Mouse (Mus musculus): ENCODE data around the gene Notch3. TPM values are rescaled to one million over a fixed set of nuclear protein-coding genes. Genes with fewer than 3 reads are reported as not detected.
A peak's percentile ranks its signal among the peaks of the same experiment; 100 is the strongest.
"Not testable (repeated sequence)": the region's sequence is repeated elsewhere in the genome, so short reads cannot be mapped to it uniquely, and the experiment has no call there.

Gene Notch3
- polyA plus RNA-seq (2014; fragmentation: Nextera tagmentation; extraction: Ambion mirVana), result 5.1 and 5.4 TPM in 2 replicates

DNA sequence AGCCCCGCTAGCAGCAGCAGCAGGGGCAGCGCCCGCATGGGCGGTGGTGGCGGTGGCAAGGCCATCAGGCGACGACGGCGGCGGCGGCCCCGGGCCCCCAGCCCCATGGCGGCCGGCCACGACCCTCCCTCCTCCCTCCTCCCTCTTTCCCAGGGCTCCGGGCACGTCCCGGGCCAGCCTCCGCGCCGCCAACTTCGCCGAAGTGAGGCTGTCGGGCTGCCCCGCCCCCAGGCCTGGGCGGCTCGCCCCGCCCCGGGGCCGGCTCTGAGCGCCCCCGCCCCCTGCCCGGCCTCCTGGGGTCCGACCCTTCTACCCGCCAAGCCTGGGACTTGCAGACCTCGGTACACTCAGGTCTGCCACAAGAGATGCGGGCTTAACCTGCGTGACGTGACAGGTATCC lies at the start of gene Notch3:
Gene Notch3 (minus strand): TSS at position 166 of the 400 bp plus-strand sequence.
- H3K27ac ChIP-seq (ENCODE audit: low read depth, low read length), result peak within 1 kb of the TSS; percentile 66
- H3K4me3 ChIP-seq (ENCODE audit: low read depth, low read length), result peak within 1 kb of the TSS; percentile 67
- under 1% methylated on average over 37 of the region's 39 CpGs for WGBS
- H3K4me1 ChIP-seq (replicated peaks; ENCODE audit: control insufficient read depth, insufficient read depth, low read length), result peaks cover 30% of the 10 kb centered on the region
- peak; percentile 77 for DNase-seq (ENCODE audit: low spot score)
- ATAC-seq (replicated peaks; ENCODE audit: low FRiP score), result peak; percentile 50
- H3K9ac ChIP-seq (ENCODE audit: low read depth, low read length), result peak within 1 kb of the TSS; percentile 64
- H3K9me3 ChIP-seq (ENCODE audit: control insufficient read depth, low read length), result no peaks in the 10 kb centered on the region
- H3K27me3 ChIP-seq (replicated peaks; ENCODE audit: control insufficient read depth, insufficient read depth, low read length), result peaks cover 31% of the 10 kb centered on the region
- H3K36me3 ChIP-seq (ENCODE audit: control insufficient read depth, insufficient read depth, low read length), result no peaks in the 10 kb centered on the region
- peak within 1 kb of the TSS; percentile 97 for H3K4me2 ChIP-seq

DNA sequence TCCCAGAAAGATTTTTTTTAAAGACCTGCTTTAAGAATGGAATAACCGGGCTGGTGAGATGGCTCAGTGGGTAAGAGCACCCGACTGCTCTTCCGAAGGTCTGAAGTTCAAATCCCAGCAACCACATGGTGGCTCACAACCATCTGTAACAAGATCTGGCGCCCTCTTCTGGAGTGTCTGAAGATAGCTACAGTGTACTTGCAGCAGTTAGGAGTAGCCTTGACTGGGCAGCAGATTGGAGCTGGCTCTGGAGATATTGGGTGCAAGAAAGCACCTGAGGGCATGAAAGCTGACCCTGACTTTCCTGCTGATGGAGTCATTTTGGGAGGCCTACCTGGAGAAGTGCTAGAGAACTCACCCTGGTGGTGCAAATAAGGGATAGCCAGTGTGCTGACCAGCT lies 48.9 kb upstream of the Notch3 start:
- H3K4me2 ChIP-seq; DNase-seq (ENCODE audit: low spot score); H3K9ac ChIP-seq (ENCODE audit: low read depth, low read length); H3K4me3 ChIP-seq (ENCODE audit: low read depth, low read length); H3K9me3 ChIP-seq (ENCODE audit: control insufficient read depth, low read length); H3K4me1 ChIP-seq (replicated peaks; ENCODE audit: control insufficient read depth, insufficient read depth, low read length); H3K27ac ChIP-seq (ENCODE audit: low read depth, low read length); H3K27me3 ChIP-seq (replicated peaks; ENCODE audit: control insufficient read depth, insufficient read depth, low read length); ATAC-seq (replicated peaks; ENCODE audit: low FRiP score): not testable (repeated sequence)
- WGBS, result 76% methylated on average over 4 of the region's 4 CpGs
- H3K36me3 ChIP-seq (ENCODE audit: control insufficient read depth, insufficient read depth, low read length), result peaks cover 54% of the 10 kb centered on the region

DNA sequence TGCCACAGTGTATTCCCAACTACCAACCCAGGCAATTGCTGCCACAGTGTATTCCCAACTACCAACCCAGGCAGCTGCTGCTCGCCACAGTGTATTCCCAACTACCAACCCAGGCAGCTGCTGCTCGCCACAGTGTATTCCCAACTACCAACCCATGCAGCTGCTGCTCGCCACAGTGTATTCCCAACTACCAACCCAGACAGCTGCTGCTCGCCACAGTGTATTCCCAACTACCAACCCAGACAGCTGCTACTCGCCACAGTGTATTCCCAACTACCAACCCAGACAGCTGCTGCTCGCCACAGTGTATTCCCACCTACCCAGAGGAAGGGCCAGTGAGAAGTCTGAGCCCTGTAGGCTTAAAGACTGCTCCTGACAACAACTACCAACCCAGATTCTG lies 44.9 kb upstream of the Notch3 start:
- not testable (repeated sequence) for H3K27ac ChIP-seq (ENCODE audit: low read depth, low read length); H3K9ac ChIP-seq (ENCODE audit: low read depth, low read length); DNase-seq (ENCODE audit: low spot score); H3K9me3 ChIP-seq (ENCODE audit: control insufficient read depth, low read length); H3K27me3 ChIP-seq (replicated peaks; ENCODE audit: control insufficient read depth, insufficient read depth, low read length); H3K4me3 ChIP-seq (ENCODE audit: low read depth, low read length); H3K4me1 ChIP-seq (replicated peaks; ENCODE audit: control insufficient read depth, insufficient read depth, low read length); ATAC-seq (replicated peaks; ENCODE audit: low FRiP score); H3K4me2 ChIP-seq
- peaks cover 55% of the 10 kb centered on the region for H3K36me3 ChIP-seq (ENCODE audit: control insufficient read depth, insufficient read depth, low read length)
- 93% methylated on average over 6 of the region's 6 CpGs for WGBS

DNA sequence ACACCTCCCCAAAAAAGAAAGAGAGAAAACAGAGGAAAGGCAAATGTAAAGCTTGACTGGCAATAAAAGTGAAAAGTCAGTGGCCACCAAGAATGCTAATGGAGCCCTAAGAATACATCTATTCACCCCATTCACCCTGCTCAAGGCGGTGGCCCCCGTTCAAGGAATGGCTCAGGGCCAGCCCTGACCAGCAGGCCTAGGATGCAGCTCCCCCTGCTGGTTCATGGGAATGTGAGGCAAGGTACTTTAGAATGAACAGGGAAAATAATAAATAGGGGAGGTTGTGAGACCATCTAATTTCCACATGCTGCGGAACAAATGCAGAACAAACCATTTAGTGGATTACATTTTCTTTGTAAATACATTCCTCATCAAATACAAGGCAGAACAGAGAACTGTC lies 43.1 kb upstream of the Notch3 start:
- DNase-seq (ENCODE audit: low spot score), result no peak
- Histone ChIP-seq H3K27ac (ENCODE audit: low read depth, low read length) (no peak overlapping the region), H3K9ac (ENCODE audit: low read depth, low read length) (no peak overlapping the region), H3K4me2 (no peak overlapping the region), H3K4me1 (replicated peaks; ENCODE audit: control insufficient read depth, insufficient read depth, low read length) (no peaks in the 10 kb centered on the region), H3K9me3 (ENCODE audit: control insufficient read depth, low read length) (no peaks in the 10 kb centered on the region), H3K27me3 (replicated peaks; ENCODE audit: control insufficient read depth, insufficient read depth, low read length) (no peaks in the 10 kb centered on the region), H3K36me3 (ENCODE audit: control insufficient read depth, insufficient read depth, low read length) (peaks cover 55% of the 10 kb centered on the region), H3K4me3 (ENCODE audit: low read depth, low read length) (no peak overlapping the region)
- 73% methylated on average over 3 of the region's 3 CpGs for WGBS
- no peak for ATAC-seq (replicated peaks; ENCODE audit: low FRiP score)

DNA sequence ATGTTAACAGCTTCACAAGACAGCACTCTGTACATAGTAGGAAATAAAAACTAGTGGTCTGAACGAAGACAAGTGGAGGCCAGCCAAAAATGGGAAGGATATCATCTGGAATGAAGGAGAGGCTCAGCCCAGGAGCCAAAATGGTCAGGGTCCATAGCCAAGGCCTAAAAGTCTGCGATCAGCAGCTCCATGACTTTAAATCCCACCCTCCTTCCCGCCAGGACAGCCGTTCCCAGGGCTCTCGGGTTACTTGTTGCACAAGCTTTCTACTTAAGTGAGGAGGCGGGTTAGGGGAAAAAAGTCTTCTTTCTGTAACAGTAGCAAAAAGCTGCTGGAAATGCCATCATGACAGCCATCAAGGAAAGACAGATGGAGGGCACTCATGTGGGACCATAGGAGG lies 42.5 kb upstream of the Notch3 start:
- ATAC-seq (replicated peaks; ENCODE audit: low FRiP score), result no peak
- no peak overlapping the region for H3K9ac ChIP-seq (ENCODE audit: low read depth, low read length)
- H3K27ac ChIP-seq (ENCODE audit: low read depth, low read length), result no peak overlapping the region
- peaks cover 54% of the 10 kb centered on the region for H3K36me3 ChIP-seq (ENCODE audit: control insufficient read depth, insufficient read depth, low read length)
- no peaks in the 10 kb centered on the region for H3K9me3 ChIP-seq (ENCODE audit: control insufficient read depth, low read length)
- H3K4me3 ChIP-seq (ENCODE audit: low read depth, low read length), result no peak overlapping the region
- no peak overlapping the region for H3K4me2 ChIP-seq
- WGBS, result 84% methylated on average over 6 of the region's 6 CpGs
- H3K27me3 ChIP-seq (replicated peaks; ENCODE audit: control insufficient read depth, insufficient read depth, low read length), result no peaks in the 10 kb centered on the region
- H3K4me1 ChIP-seq (replicated peaks; ENCODE audit: control insufficient read depth, insufficient read depth, low read length), result no peaks in the 10 kb centered on the region
- DNase-seq (ENCODE audit: low spot score), result no peak

DNA sequence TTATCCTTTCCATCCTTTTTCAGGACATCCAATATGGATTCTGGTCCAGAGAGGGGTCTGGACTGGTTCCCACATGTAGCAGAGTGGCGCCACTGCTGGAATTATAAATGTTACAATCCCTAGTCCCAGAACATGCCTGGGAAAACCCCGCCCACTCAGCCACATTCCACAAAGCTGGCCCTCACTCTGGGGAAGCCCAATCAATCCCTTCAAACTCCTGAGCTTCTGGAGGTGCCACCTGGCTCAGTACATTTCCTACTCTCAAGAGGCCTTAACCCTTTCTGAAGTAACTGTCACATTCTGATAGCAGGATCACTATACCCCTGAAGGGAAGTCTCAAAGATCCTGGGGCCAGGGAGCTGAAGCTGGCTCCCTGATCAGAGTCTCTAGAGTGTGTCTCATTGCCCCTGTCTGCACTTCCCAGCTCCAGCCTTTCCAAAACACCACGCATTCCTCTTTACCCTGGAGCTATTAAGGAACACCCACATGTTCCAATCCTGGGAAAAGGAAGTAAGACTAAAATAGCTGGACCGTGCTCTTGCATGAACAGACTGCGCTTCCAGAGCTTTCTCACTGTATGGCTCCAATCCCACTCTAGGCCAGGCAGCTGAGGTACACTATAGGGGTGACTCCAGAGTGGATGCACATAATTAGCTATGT lies 41.1 kb upstream of the Notch3 start:
- no peak for ATAC-seq (replicated peaks; ENCODE audit: low FRiP score)
- Histone ChIP-seq H3K9me3 (ENCODE audit: control insufficient read depth, low read length) (no peaks in the 10 kb centered on the region), H3K36me3 (ENCODE audit: control insufficient read depth, insufficient read depth, low read length) (peaks cover 49% of the 10 kb centered on the region), H3K27me3 (replicated peaks; ENCODE audit: control insufficient read depth, insufficient read depth, low read length) (no peaks in the 10 kb centered on the region), H3K4me1 (replicated peaks; ENCODE audit: control insufficient read depth, insufficient read depth, low read length) (no peaks in the 10 kb centered on the region), H3K4me2 (no peak overlapping the region), H3K27ac (ENCODE audit: low read depth, low read length) (no peak overlapping the region), H3K4me3 (ENCODE audit: low read depth, low read length) (no peak overlapping the region), H3K9ac (ENCODE audit: low read depth, low read length) (no peak overlapping the region)
- DNase-seq (ENCODE audit: low spot score), result no peak
- WGBS, result 84% methylated on average over 5 of the region's 5 CpGs

DNA sequence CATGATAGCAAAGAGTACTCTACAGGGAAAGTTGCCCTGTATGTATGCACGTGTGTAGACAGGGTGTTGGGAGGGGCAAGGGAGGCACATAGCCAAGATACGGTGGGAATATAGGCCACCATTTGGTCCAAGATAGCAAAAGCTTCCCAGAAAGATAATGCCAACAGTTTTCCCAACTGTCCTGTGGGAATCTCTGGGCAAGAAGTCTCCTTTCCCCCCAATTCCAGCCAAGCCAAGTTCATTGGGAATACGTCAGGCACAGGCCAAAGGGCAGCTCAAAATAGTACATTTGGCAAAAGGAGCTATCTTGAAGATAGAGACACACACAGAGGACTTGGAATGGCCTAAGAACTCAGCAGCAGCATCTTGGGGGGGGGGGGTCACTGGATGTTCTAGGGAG lies 38.7 kb upstream of the Notch3 start:
- Histone ChIP-seq H3K4me1 (replicated peaks; ENCODE audit: control insufficient read depth, insufficient read depth, low read length) (no peaks in the 10 kb centered on the region), H3K9ac (ENCODE audit: low read depth, low read length) (no peak overlapping the region), H3K4me3 (ENCODE audit: low read depth, low read length) (no peak overlapping the region), H3K36me3 (ENCODE audit: control insufficient read depth, insufficient read depth, low read length) (peaks cover 56% of the 10 kb centered on the region), H3K4me2 (no peak overlapping the region), H3K9me3 (ENCODE audit: control insufficient read depth, low read length) (no peaks in the 10 kb centered on the region), H3K27me3 (replicated peaks; ENCODE audit: control insufficient read depth, insufficient read depth, low read length) (no peaks in the 10 kb centered on the region), H3K27ac (ENCODE audit: low read depth, low read length) (no peak overlapping the region)
- ATAC-seq (replicated peaks; ENCODE audit: low FRiP score) (no peak), DNase-seq (ENCODE audit: low spot score) (no peak)
- WGBS, result 90% methylated on average over 3 of the region's 3 CpGs

DNA sequence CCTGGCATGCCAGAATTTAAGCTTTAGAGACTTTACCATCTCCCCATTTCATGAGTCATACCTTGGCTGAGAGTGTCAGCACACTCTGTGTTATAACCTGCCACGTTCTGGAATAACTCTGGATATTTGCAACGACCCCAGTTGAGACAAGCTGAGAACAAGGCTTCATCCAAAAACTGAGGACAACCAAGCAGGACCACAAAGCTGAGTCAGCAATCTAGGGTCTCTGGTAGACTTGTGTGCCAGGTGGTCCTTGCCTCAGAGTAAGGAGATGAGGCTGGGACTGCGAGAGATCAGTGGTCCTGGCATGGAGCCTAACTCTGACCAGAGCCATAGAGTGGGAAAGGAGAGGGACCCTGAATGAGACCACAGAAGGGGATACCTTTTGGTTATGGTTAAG lies 36.3 kb upstream of the Notch3 start:
- DNase-seq (ENCODE audit: low spot score), result no peak
- no peak overlapping the region for H3K9ac ChIP-seq (ENCODE audit: low read depth, low read length)
- no peak overlapping the region for H3K27ac ChIP-seq (ENCODE audit: low read depth, low read length)
- no peaks in the 10 kb centered on the region for H3K27me3 ChIP-seq (replicated peaks; ENCODE audit: control insufficient read depth, insufficient read depth, low read length)
- H3K36me3 ChIP-seq (ENCODE audit: control insufficient read depth, insufficient read depth, low read length), result peaks cover 61% of the 10 kb centered on the region
- WGBS, result 92% methylated on average over 3 of the region's 3 CpGs
- ATAC-seq (replicated peaks; ENCODE audit: low FRiP score), result no peak
- H3K9me3 ChIP-seq (ENCODE audit: control insufficient read depth, low read length), result no peaks in the 10 kb centered on the region
- H3K4me3 ChIP-seq (ENCODE audit: low read depth, low read length), result no peak overlapping the region
- H3K4me1 ChIP-seq (replicated peaks; ENCODE audit: control insufficient read depth, insufficient read depth, low read length), result no peaks in the 10 kb centered on the region
- no peak overlapping the region for H3K4me2 ChIP-seq

DNA sequence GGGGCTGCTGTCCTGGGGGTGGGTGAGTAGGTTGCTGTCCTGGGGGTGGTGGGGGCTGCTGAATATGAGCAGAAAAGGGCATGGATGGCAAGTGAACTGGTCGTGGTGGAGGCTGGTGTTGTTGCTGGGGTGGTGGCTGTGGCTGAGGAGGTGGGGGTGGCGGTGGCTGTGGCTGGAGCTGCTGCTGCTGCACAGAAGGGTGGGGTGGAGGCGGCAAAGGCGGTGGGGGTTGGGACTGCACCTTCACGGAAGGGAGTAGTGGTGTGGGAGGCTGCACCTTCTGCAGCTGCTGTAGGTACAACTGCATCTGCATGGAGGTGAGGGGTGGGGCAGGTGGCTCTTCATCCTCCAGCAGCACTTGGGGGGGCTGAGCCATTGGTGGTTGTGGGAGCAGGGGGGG lies 34.4 kb upstream of the Notch3 start:
- H3K4me2 ChIP-seq, result no peak overlapping the region
- DNase-seq (ENCODE audit: low spot score), result no peak
- peaks cover 67% of the 10 kb centered on the region for H3K36me3 ChIP-seq (ENCODE audit: control insufficient read depth, insufficient read depth, low read length)
- H3K4me1 ChIP-seq (replicated peaks; ENCODE audit: control insufficient read depth, insufficient read depth, low read length), result no peaks in the 10 kb centered on the region
- no peak overlapping the region for H3K9ac ChIP-seq (ENCODE audit: low read depth, low read length)
- WGBS, result 70% methylated on average over 5 of the region's 5 CpGs
- H3K27me3 ChIP-seq (replicated peaks; ENCODE audit: control insufficient read depth, insufficient read depth, low read length), result no peaks in the 10 kb centered on the region
- H3K4me3 ChIP-seq (ENCODE audit: low read depth, low read length), result no peak overlapping the region
- H3K27ac ChIP-seq (ENCODE audit: low read depth, low read length), result no peak overlapping the region
- no peaks in the 10 kb centered on the region for H3K9me3 ChIP-seq (ENCODE audit: control insufficient read depth, low read length)
- ATAC-seq (replicated peaks; ENCODE audit: low FRiP score), result no peak
